Mouse (Mus musculus): ENCODE measurements at regions not wholly inside any gene's neighbourhood (a gene's known extent, or its start where the extent isn't known, plus 50 kb on each side); places are given as distances from the start of the nearest gene placed in this dataset.

DNA sequence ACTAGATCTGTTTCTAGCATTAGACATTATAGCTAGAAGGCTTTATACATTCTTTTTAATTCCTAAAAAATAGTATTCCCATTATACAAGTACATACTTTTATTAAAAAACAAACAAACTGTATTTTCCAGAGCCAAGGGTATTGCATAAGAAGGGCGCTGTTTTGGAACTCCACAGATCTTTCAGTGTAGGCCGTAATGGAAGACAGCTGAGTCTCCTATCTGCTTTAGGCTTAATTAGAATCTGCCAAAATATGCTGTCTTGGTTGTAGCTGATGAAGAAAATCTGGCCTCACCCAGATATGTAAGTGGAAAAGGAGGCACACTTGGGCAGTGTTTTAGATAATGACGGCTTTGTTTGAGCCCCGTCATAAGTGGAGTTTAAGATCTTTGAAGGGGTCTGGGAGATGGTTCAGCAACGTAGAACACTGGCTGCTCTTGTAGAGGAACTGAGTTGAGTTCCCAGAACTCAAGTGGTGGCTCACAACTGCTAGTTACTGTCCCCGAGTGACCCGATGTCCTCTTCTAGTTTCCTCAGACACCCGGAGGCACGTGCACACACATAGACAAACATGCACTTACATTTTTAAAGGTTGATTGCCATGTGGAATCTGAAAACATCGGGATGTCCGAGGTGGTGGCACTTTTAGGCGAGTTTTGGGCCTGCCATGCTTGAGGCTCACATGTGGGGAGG, 118.6 kb upstream of the Spata13 start:
- POLR2A ChIA-PET: interaction anchor here in 1 of 4 experiments (0.8 to 2.2 kb wide), 2 partner anchors 39 to 247 kb away, joined by 3 to 4 read pairs; no protein-coding TSS in a partner anchor
- CTCF ChIA-PET: interaction anchor here (0.6 to 4.3 kb wide), 13 partner anchors 8 to 978 kb away, joined by 3 to 31 read pairs (median 4); no protein-coding TSS in a partner anchor

GRCm38 (mm10) chr14:60517891-60518290, 115.9 kb upstream of the Spata13 start:
- ChIA-PET POLR2A (interaction anchor here in 2 of 4 experiments (0.7 to 1.0 kb wide), 2 partner anchors 23 to 42 kb away, joined by 3 to 5 read pairs; no protein-coding TSS in a partner anchor), CTCF (interaction anchor here in 2 of 4 experiments (1.2 to 1.8 kb wide), 2 partner anchors 42 to 253 kb away, joined by 5 to 6 read pairs; no protein-coding TSS in a partner anchor)

DNA sequence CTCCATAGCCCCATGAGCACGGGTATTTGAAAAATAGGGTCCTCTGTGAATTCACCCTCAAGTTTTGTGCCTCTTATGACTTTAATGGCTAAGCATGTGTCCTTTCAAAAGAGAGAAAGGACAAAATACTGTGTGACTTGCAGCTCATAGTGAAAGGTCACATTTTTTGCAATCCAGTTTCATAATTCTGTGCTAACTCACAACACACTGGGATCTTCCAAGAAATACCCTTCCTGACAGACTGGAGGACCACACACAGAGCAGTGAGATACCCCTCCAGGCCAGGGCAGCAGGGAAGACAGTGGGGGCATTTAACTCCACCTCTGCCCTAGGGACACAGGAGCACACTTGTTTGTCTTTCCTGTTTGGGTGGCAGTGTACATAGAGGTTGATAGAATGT, 110.8 kb upstream of the Spata13 start:
- ChIA-PET POLR2A (no interaction called here), CTCF (interaction anchor here in 2 of 4 experiments (0.6 to 1.2 kb wide), 2 partner anchors 9 to 163 kb away, joined by 3 to 4 read pairs; no protein-coding TSS in a partner anchor)

- POLR2A ChIA-PET: no interaction called here
- CTCF ChIA-PET: interaction anchor here (0.6 to 1.6 kb wide), 17 partner anchors 9 to 266 kb away, joined by 3 to 13 read pairs (median 4); partner anchors contain the start of gene Mipep (in 1 of the 4)
These were observed 108.9 kb upstream of the Spata13 start for GRCm38 (mm10) chr14:60524869-60525268.

DNA sequence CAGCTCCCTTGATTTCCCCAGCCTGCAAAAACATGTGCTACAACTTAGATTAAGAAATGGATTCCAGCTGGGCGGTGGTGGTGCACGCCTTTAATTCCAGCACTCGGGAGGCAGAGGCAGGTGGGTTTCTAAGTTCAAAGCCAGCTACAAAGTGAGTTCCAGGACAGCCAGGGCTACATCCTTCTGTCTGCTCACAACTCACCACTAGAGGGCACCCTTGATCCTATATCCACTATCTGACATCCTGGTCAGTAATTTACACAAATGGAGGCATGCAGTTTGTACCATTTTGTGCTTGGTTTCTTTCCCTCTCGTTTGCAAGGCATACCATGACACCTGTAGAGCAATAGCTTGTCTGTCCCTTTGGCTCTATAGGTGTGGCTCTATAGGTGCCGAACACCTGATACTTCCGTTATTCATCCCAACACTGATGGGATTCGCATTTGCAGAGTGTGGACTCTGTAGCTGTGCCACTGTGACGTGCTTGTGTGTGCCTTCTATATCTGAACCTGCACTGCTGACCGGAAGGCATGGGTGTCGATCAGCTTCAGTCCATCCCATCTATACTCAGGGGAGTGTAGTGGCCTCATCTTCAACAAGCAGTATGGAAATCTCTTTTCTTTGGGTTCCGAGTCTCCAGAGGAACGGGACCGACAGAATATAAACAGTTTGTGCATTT, 108.4 kb upstream of the Spata13 start:
- ChIA-PET CTCF (interaction anchor here (0.6 to 1.6 kb wide), 17 partner anchors 9 to 265 kb away, joined by 3 to 13 read pairs (median 4); partner anchors contain the start of gene Mipep (in 1 of the 4)), POLR2A (no interaction called here)

GRCm38 (mm10) chr14:60525979-60526378, 107.8 kb upstream of the Spata13 start:
- CTCF ChIA-PET: interaction anchor here in 3 of 4 experiments (1.2 to 1.6 kb wide), 8 partner anchors 12 to 258 kb away, joined by 3 to 13 read pairs (median 5); partner anchors contain the start of gene Mipep (in 1 of the 3)

GRCm38 (mm10) chr14:60526832-60527231, 107.0 kb upstream of the Spata13 start:
- POLR2A ChIA-PET: no interaction called here
- CTCF ChIA-PET: interaction anchor here in 1 of 4 experiments (0.6 to 0.8 kb wide), 3 partner anchors 133 to 920 kb away, joined by 3 to 4 read pairs (median 3); no protein-coding TSS in a partner anchor

More at GRCm38 (mm10) chr14:60525979-60526378, 107.8 kb upstream of the Spata13 start:
- POLR2A ChIA-PET: no interaction called here

GRCm38 (mm10) chr14:60527951-60528350, 105.8 kb upstream of the Spata13 start:
- ChIA-PET CTCF (no interaction called here), POLR2A (no interaction called here)

- CTCF ChIA-PET: no interaction called here
These were observed 105.3 kb upstream of the Spata13 start for GRCm38 (mm10) chr14:60528520-60528919.

DNA sequence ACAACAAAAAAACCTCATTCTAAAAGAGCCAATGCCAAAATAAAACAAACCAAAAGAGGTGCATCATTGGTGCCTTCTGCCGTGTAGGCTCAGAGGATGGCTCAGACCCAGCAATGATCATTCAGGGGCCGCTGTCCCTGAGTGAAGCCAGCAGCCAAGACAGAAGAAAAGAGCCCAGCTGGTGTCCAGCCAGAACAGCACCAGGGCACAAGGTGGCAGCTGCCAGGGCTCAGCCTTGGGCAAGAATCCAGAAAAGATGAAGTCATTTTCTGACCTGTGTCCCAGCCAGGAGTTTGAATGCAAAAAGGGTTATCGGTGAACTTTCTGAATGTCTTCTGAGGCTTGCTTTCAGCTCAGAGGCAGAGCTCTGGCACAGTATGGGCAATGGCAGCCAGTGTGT, 104.8 kb upstream of the Spata13 start:
- POLR2A ChIA-PET: no interaction called here
- CTCF ChIA-PET: interaction anchor here in 2 of 4 experiments (0.6 kb wide), 2 partner anchors 340 to 355 kb away, joined by 4 read pairs; no protein-coding TSS in a partner anchor

More at GRCm38 (mm10) chr14:60528520-60528919, 105.3 kb upstream of the Spata13 start:
- POLR2A ChIA-PET: no interaction called here

DNA sequence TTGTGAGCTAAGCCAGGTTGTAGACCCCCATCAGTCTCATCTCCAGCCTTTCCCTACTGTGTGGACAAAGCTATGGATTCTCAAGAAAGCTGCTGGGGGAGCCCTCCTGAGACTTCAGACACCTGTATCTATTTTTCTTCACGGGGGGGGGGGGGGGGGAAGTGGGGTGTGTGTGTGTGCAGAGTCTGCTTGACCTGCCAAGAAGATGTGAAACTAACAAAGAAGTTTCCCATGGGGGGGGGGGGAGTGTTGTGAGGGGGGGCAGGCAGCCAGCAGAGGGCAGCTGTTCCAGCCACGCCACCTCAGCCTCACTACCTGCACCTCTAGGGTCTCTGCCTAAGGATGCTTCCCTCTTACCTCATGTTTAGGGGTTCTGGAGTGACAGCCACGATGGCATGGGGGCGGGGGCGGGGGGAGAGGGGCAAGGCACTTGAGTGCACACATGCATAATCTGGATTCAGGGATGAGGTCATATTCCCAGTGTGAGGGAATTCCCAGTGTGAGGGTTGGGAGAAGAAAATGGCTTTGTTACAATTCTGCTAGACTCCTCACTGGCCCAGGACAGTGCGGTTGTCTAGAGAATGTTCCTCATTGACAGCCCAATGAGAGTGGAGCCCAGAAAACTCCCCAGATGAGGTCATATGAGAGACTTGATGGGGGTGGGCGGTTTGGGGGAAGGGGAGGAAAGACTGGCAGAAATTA, 104.0 kb upstream of the Spata13 start:
- ChIA-PET CTCF (interaction anchor here in 3 of 4 experiments (0.6 to 1.0 kb wide), 5 partner anchors 16 to 354 kb away, joined by 3 to 4 read pairs (median 4); no protein-coding TSS in a partner anchor), POLR2A (interaction anchor here in 1 of 4 experiments (0.6 kb wide), 1 partner anchor 239 kb away, joined by 4 read pairs; no protein-coding TSS in a partner anchor)

- ChIA-PET POLR2A (interaction anchor here in 1 of 4 experiments (0.6 kb wide), 1 partner anchor 238 kb away, joined by 4 read pairs; no protein-coding TSS in a partner anchor), CTCF (interaction anchor here in 2 of 4 experiments (0.7 to 1.5 kb wide), 4 partner anchors 17 to 158 kb away, joined by 3 to 4 read pairs (median 4); no protein-coding TSS in a partner anchor)
These were observed 103.5 kb upstream of the Spata13 start for GRCm38 (mm10) chr14:60530348-60530711.

DNA sequence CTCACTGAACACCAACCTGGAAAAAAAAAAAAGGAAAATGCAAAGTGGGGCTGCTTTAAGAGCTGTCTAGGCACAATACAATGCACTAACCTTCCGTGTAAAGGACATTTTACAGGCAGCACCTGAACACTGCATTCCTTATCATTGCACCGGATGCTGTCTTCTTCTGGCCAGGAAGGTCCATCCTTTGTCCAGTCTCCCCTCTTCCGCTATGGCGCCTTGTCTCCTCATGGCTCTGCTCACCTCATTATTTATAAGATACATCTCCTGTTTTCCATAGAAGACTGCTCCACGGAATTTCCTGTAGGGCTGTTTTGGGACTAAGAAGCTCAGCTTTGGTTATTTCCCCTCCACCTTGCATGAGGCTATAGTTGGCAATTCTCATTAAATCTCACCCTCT, 102.8 kb upstream of the Spata13 start:
- ChIA-PET CTCF (interaction anchor here in 2 of 4 experiments (1.0 to 1.5 kb wide), 2 partner anchors 24 to 158 kb away, joined by 4 read pairs; no protein-coding TSS in a partner anchor), POLR2A (no interaction called here)

- POLR2A ChIA-PET: no interaction called here
- CTCF ChIA-PET: interaction anchor here in 1 of 4 experiments (0.8 to 1.5 kb wide), 2 partner anchors 23 to 157 kb away, joined by 3 to 4 read pairs; no protein-coding TSS in a partner anchor
These were observed 102.0 kb upstream of the Spata13 start for GRCm38 (mm10) chr14:60531766-60532165.

DNA sequence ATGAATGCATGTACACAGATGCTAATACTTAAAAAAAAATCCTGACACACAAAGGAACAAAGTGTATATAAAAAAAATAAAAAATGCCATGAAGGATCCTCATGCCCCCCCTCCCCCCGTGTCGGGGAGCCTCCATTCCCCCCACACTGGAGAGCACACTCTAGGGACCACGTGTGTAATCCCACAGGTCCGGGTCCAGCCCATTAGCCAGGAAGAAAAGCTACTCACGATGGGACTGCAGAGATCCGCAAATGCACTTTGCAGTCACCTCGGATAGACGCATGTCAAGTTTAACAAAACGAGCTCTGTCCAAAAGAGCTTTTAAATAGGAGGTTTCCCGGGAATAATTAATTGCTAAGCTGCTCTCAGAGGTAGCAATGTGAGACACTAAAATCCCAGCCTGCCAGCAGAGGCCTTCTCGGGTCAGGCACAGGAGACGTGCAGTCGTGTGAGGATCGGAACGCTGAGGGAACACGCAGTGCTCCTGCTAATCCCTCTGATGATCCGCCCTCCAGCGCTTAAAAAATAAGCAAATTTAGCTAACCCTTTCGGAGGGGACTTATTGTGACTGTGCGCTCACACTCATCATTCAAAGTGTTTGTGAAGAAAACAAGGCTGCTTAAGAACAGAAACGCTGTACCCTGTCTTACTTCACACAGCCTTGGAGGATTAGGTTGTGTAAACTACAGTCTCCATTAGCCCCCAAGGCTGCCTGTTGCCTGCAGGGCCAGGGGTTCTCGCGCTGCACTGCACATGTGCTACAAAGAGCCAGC, 100.2 kb upstream of the Spata13 start:
- POLR2A ChIA-PET: no interaction called here
- CTCF ChIA-PET: interaction anchor here in 2 of 4 experiments (0.5 to 1.1 kb wide), 6 partner anchors 26 to 418 kb away, joined by 3 to 5 read pairs (median 3); no protein-coding TSS in a partner anchor

DNA sequence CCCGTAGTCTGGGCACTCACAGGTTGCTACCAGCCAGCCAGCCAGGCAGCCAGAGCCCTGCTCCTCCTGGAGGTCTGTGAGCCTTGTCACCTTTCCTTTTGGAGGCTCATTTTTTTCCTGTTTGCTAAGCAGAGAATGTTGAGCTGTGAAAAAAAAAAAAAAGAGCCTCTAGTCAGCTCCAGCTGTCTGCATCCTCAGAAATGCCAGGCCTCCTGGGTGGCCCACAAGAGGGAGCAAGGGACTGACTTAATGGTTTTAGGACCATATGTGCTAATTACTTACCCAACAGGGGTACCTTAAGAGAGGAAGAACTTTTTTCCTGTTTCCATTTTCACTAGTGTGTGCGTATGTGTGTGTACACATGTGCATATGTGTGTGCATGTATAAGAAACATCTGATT, 94.8 kb upstream of the Spata13 start:
- ChIA-PET CTCF (no interaction called here), POLR2A (no interaction called here)

GRCm38 (mm10) chr14:60540111-60540510, 93.7 kb upstream of the Spata13 start:
- POLR2A ChIA-PET: interaction anchor here in 1 of 4 experiments (0.6 to 1.0 kb wide), 2 partner anchors 22 to 48 kb away, joined by 3 to 4 read pairs; no protein-coding TSS in a partner anchor
- CTCF ChIA-PET: no interaction called here

DNA sequence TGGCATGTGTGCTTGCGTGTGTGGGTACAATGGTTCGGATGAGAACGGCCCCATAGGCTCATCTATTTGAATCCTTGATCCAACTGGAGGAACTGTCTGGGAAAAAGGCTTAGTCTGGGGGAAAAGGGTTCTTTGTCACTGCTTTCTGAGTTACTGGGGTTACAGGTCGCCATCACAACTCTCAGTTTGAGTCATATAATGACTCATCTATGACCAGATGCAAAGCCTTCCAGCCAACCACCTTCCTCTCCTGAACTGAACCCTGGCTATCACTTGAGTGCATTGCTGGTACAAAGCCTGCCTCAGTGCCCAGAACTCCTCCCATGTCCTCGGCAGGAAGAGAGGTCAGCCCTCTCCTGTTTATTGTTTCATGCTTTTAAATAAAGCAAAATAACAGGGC, 92.2 kb upstream of the Spata13 start:
- CTCF ChIA-PET: no interaction called here

More for the DNA sequence above, 92.2 kb upstream of the Spata13 start:
- POLR2A ChIA-PET: interaction anchor here in 1 of 4 experiments (0.8 kb wide), 1 partner anchor 13 kb away, joined by 3 read pairs; no protein-coding TSS in a partner anchor

All from embryonic stem cell, embryonic (primary cell).